Mouse (Mus musculus): ENCODE data around the gene Kmt2c.
"Not testable (repeated sequence)": the region's sequence is repeated elsewhere in the genome, so short reads cannot be mapped to it uniquely, and the experiment has no call there.

Gene Kmt2c

GRCm38 (mm10) chr5:25516301-25516895, 17.8 kb upstream of the Kmt2c start:
- no peak for DNase-seq (ENCODE audit: low spot score in 2 of 2)

GRCm38 (mm10) chr5:25515767-25516166, 17.2 kb upstream of the Kmt2c start, which contains the start of gene Cct8l1:
Cct8l1 (plus strand) TSS chr5:25516067.
- DNase-seq (ENCODE audit: low spot score in 2 of 2) = no peak

GRCm38 (mm10) chr5:25506041-25506440, 7.5 kb upstream of the Kmt2c start:
- no peak for DNase-seq (ENCODE audit: low spot score in 2 of 2)

- no peak for DNase-seq (ENCODE audit: low spot score in 2 of 2)
These were observed 2.1 kb upstream of the Kmt2c start for GRCm38 (mm10) chr5:25500686-25501085.

- peak; percentile 97 to 98 for DNase-seq (ENCODE audit: low spot score in 2 of 2)
These were observed 1.1 kb upstream of the Kmt2c start for GRCm38 (mm10) chr5:25499423-25500398.

DNA sequence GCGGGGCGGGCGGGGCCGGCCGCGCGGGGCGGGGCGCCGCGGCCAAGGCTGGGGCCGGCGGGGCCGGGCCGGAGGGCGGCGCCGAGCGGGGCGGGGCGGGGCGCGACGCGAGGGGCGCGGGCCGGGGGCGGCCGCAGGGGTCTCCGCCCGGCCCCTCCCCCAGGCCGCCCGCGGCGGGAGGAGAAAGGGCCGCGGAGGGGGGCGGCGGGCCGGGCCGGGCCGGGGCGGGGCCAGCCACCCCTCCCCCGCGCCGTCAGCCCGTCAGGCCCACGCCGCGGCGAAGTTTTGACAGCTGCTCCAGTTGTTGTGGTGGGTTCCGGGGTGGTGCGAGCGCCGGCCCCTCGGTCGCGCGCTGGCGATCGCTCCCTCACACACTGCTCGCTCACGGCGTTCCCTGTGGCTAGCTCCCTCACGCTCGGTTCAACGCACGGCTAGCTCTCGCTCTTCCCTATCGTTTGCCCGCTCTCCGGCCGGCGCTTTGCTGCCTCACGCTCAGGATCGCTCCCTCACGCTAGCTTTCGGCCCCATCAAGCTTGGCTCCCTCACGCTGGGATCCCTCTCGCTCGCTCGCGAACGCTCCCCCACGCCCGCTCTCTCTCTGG, 339 bp upstream of the Kmt2c start:
- peak; percentile 64 to 76 for DNase-seq (ENCODE audit: low spot score in 2 of 2)

DNA sequence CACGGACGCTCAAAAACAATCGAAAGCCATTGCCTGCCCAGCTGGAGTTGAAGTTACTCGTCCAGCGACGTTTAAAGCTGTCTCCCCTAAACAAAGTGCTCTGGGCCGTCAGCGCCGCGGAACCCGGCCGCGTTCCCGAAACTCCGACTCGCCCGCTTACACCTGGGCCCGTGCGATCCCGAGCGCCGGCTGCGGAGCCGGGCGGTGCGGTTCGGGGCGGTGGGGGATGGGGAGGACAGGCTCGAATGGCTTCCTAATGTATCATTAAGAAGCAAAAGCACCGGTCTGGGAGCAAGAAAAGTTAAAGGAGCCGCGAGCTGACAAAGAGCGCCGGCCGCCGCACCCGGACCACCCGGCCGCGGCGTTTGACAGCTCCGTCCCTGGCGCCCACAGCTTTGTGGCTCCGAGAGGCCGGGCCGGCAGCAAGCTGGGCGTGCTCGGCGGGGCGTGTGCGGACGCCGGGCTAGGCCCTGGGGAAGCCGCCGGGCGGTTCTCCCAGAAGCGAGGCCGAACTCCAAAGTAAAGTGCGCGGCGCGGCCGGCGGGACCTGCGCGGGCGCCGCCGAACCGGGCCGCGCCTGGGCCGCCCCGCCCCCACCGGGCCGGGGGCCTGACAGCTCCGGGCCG, 750 bp downstream of the Kmt2c start:
- peak; percentile 23 to 43 for DNase-seq (ENCODE audit: low spot score in 2 of 2)

DNA sequence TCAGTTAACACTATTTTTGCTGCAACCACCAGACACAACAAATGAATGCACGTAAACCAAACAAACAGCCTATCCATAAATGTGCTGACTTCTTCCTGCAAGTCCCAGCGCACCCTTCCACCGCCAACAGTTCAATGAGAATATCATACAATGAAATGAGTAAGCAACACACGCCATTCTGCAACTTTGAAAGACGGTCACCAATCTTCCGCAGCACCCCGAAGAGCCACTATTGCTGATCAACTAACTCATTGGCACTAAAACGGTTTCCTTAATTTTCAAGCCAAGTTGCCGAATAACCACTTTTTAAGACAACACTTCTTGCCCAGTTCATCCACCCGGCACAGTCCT, 1.2 kb downstream of the Kmt2c start:
- no peak for DNase-seq (ENCODE audit: low spot score in 2 of 2)

- no peak for DNase-seq (ENCODE audit: low spot score in 2 of 2)
These were observed 1.9 kb downstream of the Kmt2c start for GRCm38 (mm10) chr5:25496652-25497051.

DNA sequence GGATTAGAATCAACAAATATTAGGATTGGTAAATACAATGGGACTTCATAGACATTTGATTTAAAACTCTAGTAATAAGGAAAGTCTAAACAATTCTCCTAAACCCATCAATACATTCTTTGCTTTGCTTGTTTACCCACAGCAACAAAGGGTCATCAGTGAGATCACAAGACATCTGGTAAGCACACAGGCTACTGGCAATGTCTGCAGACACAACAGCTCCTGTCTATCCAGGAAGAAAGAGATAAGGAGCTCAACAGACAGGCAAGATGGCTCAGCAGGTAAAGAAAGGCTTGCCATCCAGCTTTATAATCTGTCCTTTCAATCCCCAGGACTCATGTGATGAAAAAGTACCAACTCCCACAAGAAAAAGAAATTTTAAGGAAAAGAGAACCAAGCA, 19.7 kb downstream of the Kmt2c start:
- DNase-seq (ENCODE audit: low spot score in 2 of 2) = no peak

DNA sequence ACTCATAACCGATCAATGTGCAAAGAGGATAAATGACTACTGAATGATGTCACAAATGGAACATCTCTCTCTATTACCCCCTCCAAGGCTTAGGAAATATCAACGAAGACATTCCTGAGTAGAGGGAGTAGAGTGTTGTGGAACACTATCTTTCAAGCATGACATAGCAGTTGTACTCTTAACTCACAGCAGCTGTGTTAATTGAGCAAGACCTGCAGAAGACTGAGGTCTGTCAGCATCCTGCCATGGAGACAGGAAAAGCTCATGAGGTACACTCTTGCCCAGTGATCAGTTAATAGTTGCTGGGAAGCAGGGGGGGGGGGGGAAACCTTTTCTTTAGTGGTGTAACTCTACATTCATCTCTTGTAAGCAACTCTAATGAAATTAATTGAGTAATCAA, 22.8 kb downstream of the Kmt2c start:
- DNase-seq (ENCODE audit: low spot score in 2 of 2) = no peak

DNA sequence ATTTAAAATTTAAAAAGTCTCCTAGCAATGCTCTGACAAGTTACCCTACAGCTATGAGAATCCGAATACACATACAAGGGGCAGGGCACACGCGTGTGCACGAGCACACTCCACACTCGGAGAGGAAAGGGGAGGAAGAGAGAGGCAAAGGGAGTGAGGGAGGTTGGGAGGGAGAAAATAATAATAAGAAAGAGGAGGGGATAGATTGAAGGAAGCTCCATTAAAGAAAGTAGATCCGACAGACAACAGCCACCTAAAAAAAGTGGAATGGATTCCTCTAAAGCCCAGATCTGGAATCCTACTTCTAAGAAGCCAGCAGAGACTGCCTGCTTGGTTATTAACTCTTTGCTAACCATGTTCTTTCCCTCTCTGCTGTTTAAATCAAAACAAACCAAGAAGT, 26.5 kb downstream of the Kmt2c start:
- DNase-seq (ENCODE audit: low spot score in 2 of 2) = no peak

DNA sequence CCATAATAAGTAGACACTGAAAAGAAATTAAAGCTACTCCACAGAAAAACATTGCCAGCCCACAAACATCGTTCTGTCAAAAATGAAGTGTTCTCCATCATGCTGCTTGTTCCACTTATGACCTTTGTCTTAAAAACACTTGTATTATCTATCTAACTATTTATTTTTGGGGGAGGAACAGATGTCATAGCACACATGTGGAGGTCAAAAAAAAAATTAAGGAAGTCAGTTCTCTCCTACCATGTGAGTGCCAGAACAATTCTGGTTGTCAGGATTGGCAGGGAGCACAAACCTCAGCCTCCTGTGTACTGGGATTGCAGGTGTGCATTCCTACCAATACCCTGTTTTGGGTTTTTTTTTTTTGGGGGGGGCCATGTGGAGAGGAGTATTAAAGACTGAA, 36.6 kb downstream of the Kmt2c start:
- no peak for DNase-seq (ENCODE audit: low spot score in 2 of 2)

DNA sequence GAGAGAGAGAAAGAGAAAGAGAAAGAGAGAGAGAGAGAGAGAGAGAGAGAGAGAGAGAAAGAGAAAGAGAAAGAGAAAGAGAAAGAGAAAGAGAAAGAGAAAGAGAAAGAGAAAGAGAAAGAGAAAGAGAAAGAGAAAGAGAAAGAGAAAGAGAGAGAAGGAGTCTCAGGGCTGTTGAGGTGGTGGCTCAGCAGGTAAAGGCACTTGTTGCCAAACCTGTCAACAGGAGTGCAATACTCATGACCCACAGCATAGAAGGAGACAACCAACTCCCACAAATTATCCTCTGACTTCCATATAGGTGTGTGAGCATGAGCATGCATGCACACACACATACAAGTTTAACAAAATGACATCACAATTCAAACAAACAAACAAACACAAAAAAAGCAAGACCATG, 43.2 kb downstream of the Kmt2c start:
- not testable (repeated sequence) for DNase-seq (ENCODE audit: low spot score in 2 of 2)

DNA sequence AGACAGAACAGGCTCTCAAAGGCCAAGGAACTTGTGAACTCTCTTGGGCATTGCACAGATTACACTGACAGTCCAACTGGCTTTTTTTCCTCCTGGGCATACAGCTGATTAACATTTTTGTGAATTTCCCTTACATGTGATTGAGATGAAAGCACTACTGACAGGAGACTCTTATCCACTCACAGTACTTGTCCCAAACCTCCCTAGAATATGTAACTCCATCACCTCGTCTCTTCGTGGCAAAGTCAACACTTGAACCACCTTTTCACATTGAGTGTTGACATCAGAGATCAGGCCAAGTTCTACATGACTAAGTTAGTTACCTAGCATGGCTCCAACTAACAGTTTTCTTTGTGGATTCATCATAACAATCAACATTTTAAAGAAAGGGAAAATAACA, 45.9 kb downstream of the Kmt2c start:
- no peak for DNase-seq (ENCODE audit: low spot score in 2 of 2)

DNA sequence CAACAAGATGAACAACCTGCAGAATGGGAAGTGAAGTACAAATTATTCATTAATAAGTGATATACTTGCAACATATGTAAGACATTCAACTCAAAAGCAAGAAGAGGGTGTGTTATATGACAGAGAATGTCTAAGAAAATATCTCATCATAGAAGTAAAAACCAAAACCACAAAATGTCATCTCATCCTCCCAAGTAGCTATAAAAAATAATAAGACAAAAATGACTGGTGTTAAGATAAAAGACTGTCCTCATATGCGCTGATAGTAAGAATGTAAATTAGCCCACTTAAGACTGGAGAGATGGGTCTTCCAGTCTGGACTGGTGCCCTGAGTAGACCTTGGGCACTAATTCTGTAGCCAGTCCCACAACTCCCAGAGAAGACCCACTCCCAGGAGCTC, 61.1 kb downstream of the Kmt2c start:
- DNase-seq (ENCODE audit: low spot score in 2 of 2) = no peak

DNA sequence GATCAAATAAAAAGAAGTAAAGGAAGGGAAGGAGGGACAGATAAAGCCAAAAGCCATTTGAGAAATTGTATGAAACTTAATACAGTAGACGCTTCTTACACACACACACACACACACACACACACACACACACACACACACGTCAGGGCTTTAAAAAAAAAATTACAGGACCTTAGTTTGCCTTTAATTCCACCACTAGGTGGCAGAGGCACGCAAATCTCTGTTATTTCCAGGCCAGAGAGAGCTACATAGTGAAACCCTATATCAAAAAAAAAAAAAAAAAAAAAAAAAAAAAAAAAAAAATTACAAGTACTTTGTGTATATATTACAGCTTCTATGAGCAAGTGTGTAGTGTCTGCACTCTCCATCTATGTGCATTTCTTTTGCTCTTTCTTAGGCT, 62.5 kb downstream of the Kmt2c start:
- peak; percentile 23 to 31 for DNase-seq (ENCODE audit: low spot score in 2 of 2)

DNA sequence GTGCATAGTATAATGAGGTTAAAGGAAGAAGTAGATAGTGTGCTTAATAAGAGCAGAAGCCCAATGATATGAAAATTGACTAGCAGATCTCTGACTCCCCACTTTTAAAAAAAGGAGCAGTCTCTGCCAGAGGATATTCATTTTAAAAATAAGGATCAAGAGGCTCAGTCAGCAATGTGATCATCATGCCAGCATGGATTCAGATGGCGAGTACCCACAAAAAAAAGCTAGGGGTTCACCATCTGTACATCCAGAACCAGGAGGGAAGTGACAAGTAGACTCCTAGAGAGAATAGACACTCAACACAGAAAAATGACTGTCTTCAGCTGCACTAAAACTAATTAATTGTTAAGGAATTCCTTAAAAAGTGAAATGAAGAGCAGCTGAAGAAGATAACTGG, 76.0 kb downstream of the Kmt2c start:
- DNase-seq (ENCODE audit: low spot score in 2 of 2) = no peak

GRCm38 (mm10) chr5:25420601-25421000, 78.0 kb downstream of the Kmt2c start:
- DNase-seq (ENCODE audit: low spot score in 2 of 2) = peak in 1 of 2 experiments; percentile 45

DNA sequence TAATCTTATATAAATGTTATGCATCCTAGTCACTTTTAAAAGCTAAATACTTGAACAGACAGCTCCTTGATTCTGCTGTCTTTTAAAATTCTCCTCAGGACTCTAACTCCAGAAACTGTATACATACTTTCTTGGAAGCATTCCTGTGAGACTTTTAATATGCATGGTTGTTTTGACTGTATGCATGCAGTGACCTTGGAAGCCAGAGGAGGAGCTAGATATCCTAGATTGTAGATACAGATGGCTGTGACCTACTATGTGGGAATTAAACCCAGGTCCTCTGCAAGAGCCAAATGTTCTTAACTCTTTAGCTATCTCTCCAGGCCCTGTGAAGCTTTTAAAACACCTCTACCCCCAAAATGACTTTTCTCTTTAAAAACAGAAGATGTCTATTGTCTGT, 83.2 kb downstream of the Kmt2c start:
- DNase-seq (ENCODE audit: low spot score in 2 of 2) = no peak

DNA sequence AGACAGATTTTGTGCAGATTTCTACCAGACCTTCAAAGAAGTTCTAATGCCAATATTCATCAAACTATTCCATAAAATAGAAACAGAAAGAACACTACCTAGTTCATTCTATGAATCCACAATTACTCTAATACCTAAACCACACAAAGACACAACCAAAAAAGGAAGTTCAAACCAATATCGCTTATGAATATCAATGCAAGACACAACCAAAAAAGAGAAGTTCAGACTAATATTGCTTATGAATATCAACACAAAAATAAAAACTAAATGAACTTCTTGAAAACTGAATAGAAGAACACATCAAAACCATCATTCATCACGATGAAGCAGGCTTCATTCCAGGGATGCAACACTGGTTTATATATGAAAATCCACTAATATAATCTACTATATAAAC, 101.9 kb downstream of the Kmt2c start:
- no peak for DNase-seq (ENCODE audit: low spot score in 2 of 2)

DNA sequence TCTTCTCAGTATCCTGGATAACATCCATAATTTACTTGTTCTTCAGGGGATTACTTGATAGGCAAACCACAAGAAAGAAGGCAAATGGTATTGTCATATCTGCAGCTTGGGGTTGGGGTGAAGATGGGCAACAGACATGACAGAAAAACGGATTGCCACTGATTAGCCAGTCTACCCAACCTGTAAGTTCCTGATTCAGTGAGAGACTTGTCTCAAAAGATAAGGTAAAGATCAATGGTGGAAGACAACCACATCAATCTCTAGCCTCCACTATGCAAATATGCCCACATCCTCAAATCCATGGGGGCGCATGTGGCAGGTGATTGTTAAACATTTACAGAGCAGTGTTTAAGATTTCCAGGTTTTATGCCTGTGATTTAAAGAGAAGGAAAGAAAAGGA, 105.9 kb downstream of the Kmt2c start:
- no peak for DNase-seq (ENCODE audit: low spot score in 2 of 2)
